Mouse (Mus musculus) midbrain, embryonic 12.5 days (tissue): ENCODE measurements at regions not wholly inside any gene's neighbourhood (a gene's known extent, or its start where the extent isn't known, plus 50 kb on each side); places are given as distances from the start of the nearest gene placed in this dataset.
A peak's percentile ranks its signal among the peaks of the same experiment; 100 is the strongest.

ENCODE experiments used
- ATAC-seq: fragments of 200-750 bp; cut with Nextera tagmentation; 2 replicates; pipeline ENCODE4 v1.8.0; 2017; ENCODE audit warnings: low read depth, moderate TSS enrichment, moderate library complexity; ENCODE audit not compliant: low FRiP score
- H3K27ac ChIP-seq: fragments of 300-500 bp; sonication (generic); replicated peaks from 2 replicates; pipeline ENCODE4 v1.5.1; 2016; ENCODE audit warnings: mild to moderate bottlenecking
- H3K27me3 ChIP-seq: fragments of 300-500 bp; sonication (generic); 2 replicates; pipeline ENCODE4 v1.6.1; 2016; ENCODE audit warnings: mild to moderate bottlenecking
- H3K36me3 ChIP-seq: fragments of 300-500 bp; sonication (generic); 2 replicates; pipeline ENCODE4 v1.6.1; 2016
- H3K4me1 ChIP-seq: fragments of 300-500 bp; sonication (generic); 2 replicates; pipeline ENCODE4 v1.6.1; 2016
- H3K4me2 ChIP-seq: fragments of 300-500 bp; sonication (generic); replicated peaks from 2 replicates; pipeline ENCODE4 v1.6.1; 2016; ENCODE audit warnings: mild to moderate bottlenecking, moderate library complexity
- H3K4me3 ChIP-seq: fragments of 300-500 bp; sonication (generic); 2 replicates; pipeline ENCODE4 v1.5.1; 2016; ENCODE audit warnings: mild to moderate bottlenecking
- H3K9ac ChIP-seq: fragments of 300-500 bp; sonication (generic); replicated peaks from 2 replicates; pipeline ENCODE4 v1.6.1; 2016; ENCODE audit warnings: mild to moderate bottlenecking, moderate library complexity
- H3K9me3 ChIP-seq: fragments of 300-500 bp; sonication (generic); 2 replicates; pipeline ENCODE4 v1.6.1; 2016; ENCODE audit warnings: mild to moderate bottlenecking
- WGBS: fragments of 180-500 bp; shearing (Covaris S2); methylation state at CpG from one replicate; pipeline ENCODE4 v1.1.7; 2016; 5-methylcytosine and 5-hydroxymethylcytosine counted together

GRCm38 (mm10) chr16:51915929-51916308 is 115.1 kb upstream of the Cblb start:
- Histone ChIP-seq H3K27ac (peak overlapping the region; percentile 64), H3K4me1 (peaks cover 20% of the 10 kb centered on the region), H3K9me3 (no peaks in the 10 kb centered on the region), H3K27me3 (no peaks in the 10 kb centered on the region), H3K4me3 (no peak overlapping the region), H3K4me2 (peak overlapping the region; percentile 36), H3K9ac (0 out of 2 replicates have a peak overlapping the region, but pooled peaks have one; percentile 15), H3K36me3 (no peaks in the 10 kb centered on the region)
- ATAC-seq, result peak; percentile 45; the same call in 1 of the 2 replicates
- WGBS, result 53% methylated on average over 13 of the region's 13 CpGs

- Histone ChIP-seq H3K36me3 (no peaks in the 10 kb centered on the region), H3K4me3 (no peak overlapping the region), H3K27ac (peak overlapping the region; percentile 64), H3K9ac (0 out of 2 replicates have a peak overlapping the region, but pooled peaks have one; percentile 15), H3K9me3 (no peaks in the 10 kb centered on the region), H3K4me2 (peak overlapping the region; percentile 36; the same call in 1 of the 2 replicates), H3K27me3 (no peaks in the 10 kb centered on the region), H3K4me1 (peaks cover 20% of the 10 kb centered on the region)
- peak; percentile 69; the same call in 1 of the 2 replicates for ATAC-seq
- WGBS, result 63% methylated on average over 5 of the region's 5 CpGs
Measured at GRCm38 (mm10) chr16:51916337-51916736, 114.7 kb upstream of the Cblb start.

GRCm38 (mm10) chr16:51916820-51917219 is 114.2 kb upstream of the Cblb start:
- WGBS, result 52% methylated on average over 3 of the region's 3 CpGs
- Histone ChIP-seq H3K36me3 (no peaks in the 10 kb centered on the region), H3K4me2 (no peak overlapping the region), H3K9me3 (no peaks in the 10 kb centered on the region), H3K9ac (no peak overlapping the region), H3K4me1 (peaks cover 20% of the 10 kb centered on the region), H3K4me3 (no peak overlapping the region), H3K27me3 (no peaks in the 10 kb centered on the region), H3K27ac (peak overlapping the region; percentile 64)
- ATAC-seq, result no peak

DNA sequence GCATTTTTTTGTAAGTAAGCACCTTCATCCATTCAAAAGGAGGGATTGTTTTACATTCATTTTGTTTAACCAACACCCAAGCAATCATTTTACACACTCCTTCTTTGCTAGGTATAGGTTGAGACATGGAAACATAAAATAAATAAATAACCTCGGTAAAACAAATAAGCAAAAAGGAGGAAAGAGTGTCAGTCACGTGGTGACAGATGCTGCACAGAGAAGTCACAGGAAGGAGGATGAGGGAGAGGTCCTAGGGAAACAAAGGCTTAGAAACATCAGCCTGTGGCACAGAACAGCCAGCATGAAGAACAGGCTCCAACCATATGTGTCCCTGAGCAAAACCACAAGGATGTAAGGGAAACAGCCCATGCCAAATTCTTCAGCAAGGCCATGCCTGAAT is 113.5 kb upstream of the Cblb start:
- H3K9ac ChIP-seq, result no peak overlapping the region
- H3K27ac ChIP-seq, result peak overlapping the region; percentile 64; the same call in 1 of the 2 replicates
- H3K4me2 ChIP-seq, result no peak overlapping the region
- H3K4me3 ChIP-seq, result no peak overlapping the region
- H3K9me3 ChIP-seq, result no peaks in the 10 kb centered on the region
- no peaks in the 10 kb centered on the region for H3K27me3 ChIP-seq
- WGBS, result 44% methylated on average over 2 of the region's 2 CpGs
- no peaks in the 10 kb centered on the region for H3K36me3 ChIP-seq
- peaks cover 20% of the 10 kb centered on the region for H3K4me1 ChIP-seq
- ATAC-seq, result no peak

GRCm38 (mm10) chr16:51921025-51921424 is 110.0 kb upstream of the Cblb start:
- H3K27me3 ChIP-seq, result no peaks in the 10 kb centered on the region
- H3K9ac ChIP-seq, result no peak overlapping the region
- H3K9me3 ChIP-seq, result no peaks in the 10 kb centered on the region
- 94% methylated on average over 4 of the region's 4 CpGs for WGBS
- H3K4me2 ChIP-seq, result no peak overlapping the region
- no peak overlapping the region for H3K4me3 ChIP-seq
- no peak overlapping the region for H3K27ac ChIP-seq
- no peak for ATAC-seq
- H3K36me3 ChIP-seq, result no peaks in the 10 kb centered on the region
- peaks cover 12% of the 10 kb centered on the region for H3K4me1 ChIP-seq

DNA sequence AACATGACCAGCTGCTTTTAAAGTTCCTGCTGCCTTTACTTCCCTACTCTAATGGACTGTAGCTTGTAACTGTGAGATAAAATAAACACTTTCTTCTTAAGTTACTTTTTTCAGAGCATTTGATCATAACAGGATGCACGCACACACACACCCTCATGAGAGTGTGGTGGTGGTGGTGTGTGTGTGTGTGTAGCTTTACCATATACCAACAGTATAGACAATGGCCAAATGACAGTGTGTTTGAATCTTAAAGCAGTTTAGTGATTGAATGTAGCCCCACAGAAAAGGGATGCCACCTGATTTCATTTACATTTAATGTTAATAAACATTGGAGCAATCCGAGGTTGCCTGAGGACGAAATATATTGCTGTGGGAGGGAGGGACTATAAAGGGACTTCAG is 108.4 kb upstream of the Cblb start:
- Histone ChIP-seq H3K9me3 (no peaks in the 10 kb centered on the region), H3K9ac (no peak overlapping the region), H3K4me2 (no peak overlapping the region), H3K36me3 (no peaks in the 10 kb centered on the region), H3K27me3 (no peaks in the 10 kb centered on the region), H3K4me3 (no peak overlapping the region), H3K4me1 (peaks cover 1% of the 10 kb centered on the region; the same call in 1 of the 2 replicates), H3K27ac (no peak overlapping the region)
- WGBS, result 83% methylated on average over 3 of the region's 3 CpGs
- no peak for ATAC-seq

DNA sequence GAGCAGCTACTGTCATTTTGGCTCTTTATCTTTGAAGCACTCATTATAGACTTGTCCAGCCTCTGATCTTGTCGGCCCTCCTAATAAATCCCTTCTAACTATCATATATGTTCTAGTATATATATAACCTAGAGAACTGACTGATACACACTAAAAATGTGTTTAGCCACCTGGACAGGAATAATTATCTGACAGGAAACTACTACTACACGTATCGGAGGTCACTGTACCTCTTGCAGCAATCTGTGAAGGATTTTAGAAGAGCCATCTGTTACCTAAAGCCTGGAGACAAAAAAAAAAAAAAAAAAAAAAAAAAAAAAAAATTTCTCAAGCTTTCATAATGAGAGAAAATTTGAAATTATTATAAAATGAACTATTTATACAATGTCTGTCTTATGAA is 105.4 kb upstream of the Cblb start:
- Histone ChIP-seq H3K9ac (no peak overlapping the region), H3K9me3 (no peaks in the 10 kb centered on the region), H3K27me3 (no peaks in the 10 kb centered on the region), H3K36me3 (no peaks in the 10 kb centered on the region), H3K4me2 (no peak overlapping the region), H3K4me3 (no peak overlapping the region), H3K27ac (no peak overlapping the region), H3K4me1 (no peaks in the 10 kb centered on the region)
- no peak for ATAC-seq
- WGBS, result 92% methylated on average over 3 of the region's 3 CpGs

GRCm38 (mm10) chr16:51933122-51933521 is 97.9 kb upstream of the Cblb start:
- Histone ChIP-seq H3K4me1 (no peaks in the 10 kb centered on the region), H3K27me3 (no peaks in the 10 kb centered on the region), H3K4me3 (no peak overlapping the region), H3K9ac (no peak overlapping the region), H3K27ac (no peak overlapping the region), H3K9me3 (no peaks in the 10 kb centered on the region), H3K4me2 (no peak overlapping the region), H3K36me3 (no peaks in the 10 kb centered on the region)
- WGBS, result 93% methylated on average over 2 of the region's 2 CpGs
- no peak for ATAC-seq

- Histone ChIP-seq H3K4me1 (no peaks in the 10 kb centered on the region), H3K27me3 (no peaks in the 10 kb centered on the region), H3K27ac (no peak overlapping the region), H3K9me3 (no peaks in the 10 kb centered on the region), H3K9ac (no peak overlapping the region), H3K4me2 (no peak overlapping the region), H3K4me3 (no peak overlapping the region), H3K36me3 (no peaks in the 10 kb centered on the region)
- ATAC-seq, result no peak
- 89% methylated on average over 3 of the region's 3 CpGs for WGBS
Measured at GRCm38 (mm10) chr16:51933965-51934364, 97.1 kb upstream of the Cblb start.

DNA sequence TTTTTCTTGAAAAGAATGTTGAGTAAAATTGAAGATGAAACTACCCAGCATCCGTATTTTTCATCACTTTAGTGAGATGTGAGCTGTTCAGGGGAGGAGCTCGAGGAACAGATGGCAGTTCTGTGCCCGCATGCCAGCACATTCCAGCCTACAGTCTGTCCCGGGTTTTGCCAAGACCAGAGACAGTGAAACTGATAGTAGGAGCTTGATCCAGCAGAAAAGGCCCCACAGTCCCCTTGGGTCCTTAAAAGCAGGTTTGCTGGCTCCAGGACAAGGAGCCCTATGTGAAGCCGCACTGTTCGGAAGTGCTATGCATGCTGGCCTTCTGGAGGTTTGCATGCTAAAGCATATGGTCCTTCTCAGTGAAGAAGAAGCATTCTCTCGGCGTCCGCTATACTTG is 93.7 kb upstream of the Cblb start:
- no peak overlapping the region for H3K27ac ChIP-seq
- H3K9me3 ChIP-seq, result no peaks in the 10 kb centered on the region
- no peak overlapping the region for H3K4me3 ChIP-seq
- no peaks in the 10 kb centered on the region for H3K27me3 ChIP-seq
- no peak for ATAC-seq
- WGBS, result 93% methylated on average over 9 of the region's 9 CpGs
- H3K4me1 ChIP-seq, result no peaks in the 10 kb centered on the region
- no peak overlapping the region for H3K4me2 ChIP-seq
- no peaks in the 10 kb centered on the region for H3K36me3 ChIP-seq
- H3K9ac ChIP-seq, result no peak overlapping the region

DNA sequence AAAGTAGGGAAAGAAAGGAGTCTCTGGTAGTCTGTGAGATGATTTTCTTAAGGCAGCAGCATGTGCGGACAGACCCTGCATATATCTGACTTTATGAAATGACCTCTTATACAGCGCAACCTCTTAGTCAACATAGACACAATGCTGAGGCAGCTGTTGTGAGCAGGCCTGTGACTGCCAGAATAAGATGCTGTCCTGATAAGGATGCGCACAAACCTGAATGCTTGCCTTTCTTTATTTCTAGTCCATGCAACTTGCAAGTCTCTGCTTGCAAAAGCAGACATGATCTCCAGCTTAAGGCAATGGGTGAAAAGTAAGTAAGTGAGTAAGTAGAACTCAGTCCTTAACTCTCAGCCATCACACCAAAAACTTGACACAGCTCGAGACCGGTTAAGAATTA is 92.0 kb upstream of the Cblb start:
- no peaks in the 10 kb centered on the region for H3K4me1 ChIP-seq
- no peak for ATAC-seq
- 88% methylated on average over 5 of the region's 5 CpGs for WGBS
- H3K9me3 ChIP-seq, result no peaks in the 10 kb centered on the region
- H3K9ac ChIP-seq, result no peak overlapping the region
- H3K4me2 ChIP-seq, result no peak overlapping the region
- no peaks in the 10 kb centered on the region for H3K36me3 ChIP-seq
- H3K27ac ChIP-seq, result no peak overlapping the region
- no peaks in the 10 kb centered on the region for H3K27me3 ChIP-seq
- H3K4me3 ChIP-seq, result no peak overlapping the region

- no peak for ATAC-seq
- Histone ChIP-seq H3K9me3 (no peaks in the 10 kb centered on the region), H3K4me3 (no peak overlapping the region), H3K4me2 (no peak overlapping the region), H3K4me1 (no peaks in the 10 kb centered on the region), H3K27me3 (no peaks in the 10 kb centered on the region), H3K27ac (no peak overlapping the region), H3K36me3 (no peaks in the 10 kb centered on the region), H3K9ac (no peak overlapping the region)
Measured at GRCm38 (mm10) chr16:51940574-51940973, 90.5 kb upstream of the Cblb start.

DNA sequence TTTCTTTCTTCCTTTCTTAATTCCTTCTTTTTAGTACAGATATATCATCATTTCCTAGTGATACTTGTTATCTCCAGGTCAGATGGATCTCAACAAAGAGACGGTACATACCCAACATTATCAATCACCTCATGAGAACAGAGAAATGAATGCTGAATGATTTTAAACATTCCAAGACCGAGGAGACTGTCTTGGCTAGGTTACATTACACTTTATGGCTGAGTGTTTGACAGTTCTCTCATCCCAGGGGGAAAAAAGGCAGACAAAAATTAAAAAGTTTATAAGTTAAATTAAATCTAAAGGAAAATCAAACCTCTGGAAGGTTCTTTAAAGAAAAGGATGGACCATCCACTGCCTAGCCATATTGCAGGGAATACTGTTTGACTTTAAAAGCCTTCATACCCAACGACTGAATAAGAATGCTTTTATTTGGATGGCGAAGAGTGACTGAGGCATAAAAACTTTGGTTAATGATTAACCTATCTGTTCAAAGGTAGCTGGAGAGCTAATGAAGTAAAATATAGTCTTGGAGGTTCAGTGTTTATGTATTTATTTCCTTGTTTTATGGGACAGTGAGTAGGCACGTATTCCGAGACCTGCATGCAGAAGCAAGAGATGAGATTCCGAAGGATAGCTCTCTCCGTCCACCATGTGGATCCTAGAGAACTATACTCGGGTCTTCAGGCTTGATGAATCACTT is 88.4 kb upstream of the Cblb start:
- Histone ChIP-seq H3K4me3 (no peak overlapping the region), H3K36me3 (no peaks in the 10 kb centered on the region), H3K9ac (no peak overlapping the region), H3K4me2 (no peak overlapping the region), H3K27me3 (no peaks in the 10 kb centered on the region), H3K9me3 (no peaks in the 10 kb centered on the region), H3K4me1 (no peaks in the 10 kb centered on the region), H3K27ac (no peak overlapping the region)
- no peak for ATAC-seq
- 93% methylated on average over 9 of the region's 9 CpGs for WGBS
